Mouse (Mus musculus): ENCODE results near the gene Slc25a42. TPM values are rescaled to one million over a fixed set of nuclear protein-coding genes. Genes with fewer than 3 reads are reported as not detected.

Slc25a42 gene
- total RNA-seq, 1 experiment from 2014 or later, result 57.7 TPM

Other genes with a start within 250 kb of the Slc25a42 start
- 95.6 and 104 TPM in 2 replicates for gene Gatad2a, start 215.9 kb downstream of the Slc25a42 start, total RNA-seq (2021)
- 66.7 and 73.9 TPM in 2 replicates for gene Mau2, start 169.6 kb downstream of the Slc25a42 start, total RNA-seq (2021)
- gene Sugp1, start 169.5 kb downstream of the Slc25a42 start, total RNA-seq (2021), result 30.8 and 37.0 TPM in 2 replicates
- gene Tm6sf2, start 139.4 kb downstream of the Slc25a42 start, total RNA-seq (2021), result 0.43 and 1.9 TPM in 2 replicates
- 0.12 and 0.43 TPM in 2 replicates for gene Hapln4, start 128.8 kb downstream of the Slc25a42 start, total RNA-seq (2021)
- gene Ncan, start 91.4 kb downstream of the Slc25a42 start, total RNA-seq (2021), result 0.29 and 0.30 TPM in 2 replicates
- gene Nr2c2ap, start 81.0 kb downstream of the Slc25a42 start, total RNA-seq (2021), result 21.1 and 21.3 TPM in 2 replicates
- 14.6 and 17.6 TPM in 2 replicates for gene Rfxank, start 73.2 kb downstream of the Slc25a42 start, total RNA-seq (2021)
- 70.3 and 71.8 TPM in 2 replicates for gene Borcs8, start 72.8 kb downstream of the Slc25a42 start, total RNA-seq (2021)
- 0.79 TPM in 1 of 2 replicates, not detected in the other for gene Mef2b, start 72.6 kb downstream of the Slc25a42 start, total RNA-seq (2021)
- gene Tmem161a, start 39.9 kb downstream of the Slc25a42 start, total RNA-seq (2021), result 55.6 and 76.6 TPM in 2 replicates
- 45.2 and 50.7 TPM in 2 replicates for gene Sugp2, start 21.9 kb upstream of the Slc25a42 start, total RNA-seq (2021)
- gene Armc6, start 22.2 kb upstream of the Slc25a42 start, total RNA-seq (2021), result 11.3 and 20.8 TPM in 2 replicates
- gene Homer3, start 70.5 kb upstream of the Slc25a42 start, total RNA-seq (2021), result 20.2 and 23.0 TPM in 2 replicates
- 50.1 and 64.7 TPM in 2 replicates for gene Ddx49, start 90.2 kb upstream of the Slc25a42 start, total RNA-seq (2021)
- 184 and 238 TPM in 2 replicates for gene Cope, start 90.2 kb upstream of the Slc25a42 start, total RNA-seq (2021)
- gene Cers1, start 103.5 kb upstream of the Slc25a42 start, total RNA-seq (2021), result 2.9 and 3.4 TPM in 2 replicates
- 2.0 TPM in 1 of 2 replicates, not detected in the other for gene Gdf1, start 117.5 kb upstream of the Slc25a42 start, total RNA-seq (2021)
- 71.3 and 76.9 TPM in 2 replicates for gene Upf1, start 141.0 kb upstream of the Slc25a42 start, total RNA-seq (2021)
- gene Comp, start 161.3 kb upstream of the Slc25a42 start, total RNA-seq (2021), result 0.27 TPM in 1 of 2 replicates, not detected in the other
- 23.9 and 28.8 TPM in 2 replicates for gene Crtc1, start 227.3 kb upstream of the Slc25a42 start, total RNA-seq (2021)

All from adrenal gland, postnatal 25 days (tissue).